ENCODE assay signal across 8 mouse cellular contexts in the genomic region with DNA sequence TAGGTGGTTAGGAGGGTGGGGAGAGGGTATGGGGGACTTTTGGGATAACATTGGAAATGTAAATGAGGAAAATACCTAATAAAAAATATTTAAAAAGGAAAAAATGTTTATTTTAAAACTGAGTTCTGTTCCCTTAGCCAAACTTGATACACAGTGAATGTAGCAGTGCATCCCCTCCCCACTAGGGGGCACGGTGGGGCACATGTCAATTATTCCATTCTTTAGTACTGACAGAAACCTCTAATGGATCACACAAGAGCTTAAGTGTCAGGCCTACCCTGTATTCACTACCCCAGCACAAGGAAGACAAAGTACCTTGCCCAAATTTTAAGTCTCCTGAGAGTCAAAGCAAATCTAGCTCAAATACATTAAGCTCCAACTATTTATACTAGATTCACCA. TPM values are rescaled to one million over a fixed set of nuclear protein-coding genes. Genes with fewer than 3 reads are reported as not detected.
DNase-seq lines count a peak whose midpoint lies in the region.

No protein-coding gene starts in this region.

- no peaks in the 10 kb centered on the region for H3K9me3 ChIP-seq in heart, embryonic 10.5 days

- H3K4me3 ChIP-seq in heart, embryonic 10.5 days: no peak overlapping the region

- no peaks in the 10 kb centered on the region for H3K27me3 ChIP-seq in heart, embryonic 10.5 days (ENCODE audit: insufficient read depth, poor library complexity, severe bottlenecking)

- 19% methylated on average over 1 of the region's 1 CpGs for WGBS in heart, embryonic 10.5 days

- H3K4me1 ChIP-seq in heart, embryonic 10.5 days: no peaks in the 10 kb centered on the region

- no peaks in the 10 kb centered on the region for H3K36me3 ChIP-seq in heart, embryonic 10.5 days

- DNase-seq in heart, embryonic 10.5 days (ENCODE audit: low spot score): peak; percentile 67
- DNase-seq in heart, adult 11 months: no peak
- DNase-seq in CD4-positive helper T cell, adult 2 months (ENCODE audit: low read depth, low spot score): peak; percentile 8
- peak; percentile 61 for DNase-seq in adrenal gland, adult 2 months
- peak; percentile 5 for DNase-seq in embryo, embryonic 11.5 days (ENCODE audit: low read depth, low spot score)
- DNase-seq in kidney, postnatal 4 days: peak; percentile 79
- DNase-seq in lung, postnatal 36 days: peak; percentile 49
- peak; percentile 30 to 63 for DNase-seq in urinary bladder, postnatal 36 days (ENCODE audit: low spot score in 2 of 2)

- no peak overlapping the region for H3K27ac ChIP-seq in heart, embryonic 10.5 days

RNA-seq across cellular contexts. Expression of gene Fbxw18, which starts 17.2 kb away (rescaled TPM):
- polyA plus RNA-seq in heart, embryonic 10.5 days (2016; fragmentation: Nextera tagmentation; extraction: Ambion mirVana): not detected in 2 replicates
- total RNA-seq in adrenal gland, adult 2 months (2021): not detected
- not detected in 2 replicates for polyA plus RNA-seq in adrenal gland, adult 2 months (2012; rRNA removed)

RNA-seq across cellular contexts. Expression of gene Fbxw25, which starts 20.8 kb away (rescaled TPM):
- polyA plus RNA-seq in heart, embryonic 10.5 days (2016; fragmentation: Nextera tagmentation; extraction: Ambion mirVana): not detected in 2 replicates
- not detected for total RNA-seq in adrenal gland, adult 2 months (2021)
- polyA plus RNA-seq in adrenal gland, adult 2 months (2012; rRNA removed): not detected in 2 replicates

RNA-seq across cellular contexts. Expression of gene Fbxw24, which starts 59.4 kb away (rescaled TPM):
- polyA plus RNA-seq in heart, embryonic 10.5 days (2016; fragmentation: Nextera tagmentation; extraction: Ambion mirVana): not detected in 2 replicates
- not detected for total RNA-seq in adrenal gland, adult 2 months (2021)
- polyA plus RNA-seq in adrenal gland, adult 2 months (2012; rRNA removed): not detected in 2 replicates
